Mouse (Mus musculus) heart, embryonic 15.5 days (tissue): ENCODE data around the gene Cldn7. TPM values are rescaled to one million over a fixed set of nuclear protein-coding genes. Genes with fewer than 3 reads are reported as not detected.

Experiments used
- ATAC-seq: fragments of 200-750 bp; cut with Nextera tagmentation; replicated peaks from 2 replicates; pipeline ENCODE4 v1.8.0; 2017; ENCODE audit warnings: low read depth, moderate TSS enrichment; ENCODE audit not compliant: insufficient number of reproducible peaks, insufficient read depth, low FRiP score
- H3K27ac ChIP-seq: fragments of 300-500 bp; sonication (generic); 2 replicates; pipeline ENCODE4 v1.5.1; 2015; ENCODE audit warnings: mild to moderate bottlenecking, inconsistent platforms
- H3K27me3 ChIP-seq: fragments of 300-500 bp; sonication (generic); 2 replicates; pipeline ENCODE4 v1.6.1; 2015; ENCODE audit warnings: inconsistent platforms
- H3K36me3 ChIP-seq: fragments of 300-500 bp; sonication (generic); 2 replicates; pipeline ENCODE4 v1.6.1; 2015; ENCODE audit warnings: mild to moderate bottlenecking, inconsistent platforms
- H3K4me1 ChIP-seq: fragments of 300-500 bp; sonication (generic); replicated peaks from 2 replicates; pipeline ENCODE4 v1.6.1; 2015; ENCODE audit warnings: inconsistent platforms
- H3K4me2 ChIP-seq: fragments of 300-500 bp; sonication (generic); 2 replicates; pipeline ENCODE4 v1.6.1; 2015; ENCODE audit warnings: inconsistent platforms, mild to moderate bottlenecking, moderate library complexity
- H3K4me3 ChIP-seq: fragments of 300-500 bp; sonication (generic); 2 replicates; pipeline ENCODE4 v1.5.1; 2015; ENCODE audit warnings: mild to moderate bottlenecking, inconsistent platforms
- H3K9ac ChIP-seq: fragments of 300-500 bp; sonication (generic); 2 replicates; pipeline ENCODE4 v1.6.1; 2015; ENCODE audit warnings: mild to moderate bottlenecking, inconsistent platforms
- H3K9me3 ChIP-seq: fragments of 300-500 bp; sonication (generic); replicated peaks from 2 replicates; pipeline ENCODE4 v1.6.1; 2016; ENCODE audit warnings: inconsistent platforms
- WGBS: fragments of 180-500 bp; shearing (Covaris S2); methylation state at CpG from one replicate; pipeline ENCODE4 v1.1.7; 2015; ENCODE audit warnings: mixed read lengths; 5-methylcytosine and 5-hydroxymethylcytosine counted together
- microRNA counts: library from miRNA; unstranded; fragments of <30 nt; microRNA quantifications from one replicate; lab custom pipeline; 2016
- microRNA-seq: library from miRNA; unstranded; fragments of <30 nt; microRNA quantifications from one replicate; pipeline ENCODE4, GENCODE M21; 2016
- polyA plus RNA-seq: library from polyadenylated mRNA; unstranded; fragments of >200 nt; fragmentation: Nextera tagmentation; extraction: Ambion mirVana; gene quantifications from 2 replicates; pipeline ENCODE4 v1.2.1, GENCODE M21; 2015

Cldn7 gene
- polyA plus RNA-seq, 1 experiment from 2014 or later = 3.8 TPM

- H3K4me1 ChIP-seq = peaks cover 59% of the 10 kb centered on the region
- no peaks in the 10 kb centered on the region for H3K27me3 ChIP-seq
- H3K9ac ChIP-seq = peak overlapping the region; percentile 19; the same call in 1 of the 2 replicates
- no peaks in the 10 kb centered on the region for H3K9me3 ChIP-seq
- no peak overlapping the region for H3K4me3 ChIP-seq
- H3K27ac ChIP-seq = no peak overlapping the region
- peak overlapping the region; percentile 95; the same call in 1 of the 2 replicates for H3K4me2 ChIP-seq
- H3K36me3 ChIP-seq = peaks cover 18% of the 10 kb centered on the region
- 47% methylated on average over 7 of the region's 7 CpGs for WGBS
- ATAC-seq = no peak
These were observed 52.7 kb downstream of the Cldn7 start for GRCm38 (mm10) chr11:70017199-70017767.

MicroRNA genes within 50 kb of the gene (microRNA counts, 519-probe panel; counts per million panel counts)
- microRNA mmu-miR-324-3p (lab: Ali Mortazavi, UCI) (not detected), microRNA mmu-miR-324-5p (lab: Ali Mortazavi, UCI) (2,873 counts per million, percentile 70 among the panel's probes with 10 or more counts)

Small RNA genes lying within 50 kb of the gene (microRNA-seq; reads per million reads assigned to microRNA genes)
- gene Gm44349 (not detected), gene Mir324 (2,248 reads per million, percentile 84 among the genes with 10 or more reads in this experiment)

Other genes with a start within 250 kb of the Cldn7 start
- 10.9 and 18.3 TPM in 2 replicates for gene Polr2a, start 206.1 kb upstream of the Cldn7 start, polyA plus RNA-seq
- 0.16 and 0.48 TPM in 2 replicates for gene Slc35g3, start 202.8 kb upstream of the Cldn7 start, polyA plus RNA-seq
- gene Zbtb4, start 198.9 kb upstream of the Cldn7 start, polyA plus RNA-seq = 3.1 and 3.8 TPM in 2 replicates
- gene Chrnb1, start 168.8 kb upstream of the Cldn7 start, polyA plus RNA-seq = 5.4 and 7.5 TPM in 2 replicates
- gene Fgf11, start 162.9 kb upstream of the Cldn7 start, polyA plus RNA-seq = 1.8 and 2.9 TPM in 2 replicates
- 1.1 and 2.6 TPM in 2 replicates for gene Tmem102, start 159.2 kb upstream of the Cldn7 start, polyA plus RNA-seq
- not detected in 2 replicates for gene Gm39566, start 149.5 kb upstream of the Cldn7 start, polyA plus RNA-seq
- not detected in 2 replicates for gene Spem2, start 146.3 kb upstream of the Cldn7 start, polyA plus RNA-seq
- gene Spem1, start 142.6 kb upstream of the Cldn7 start, polyA plus RNA-seq = not detected in 2 replicates
- gene Nlgn2, start 127.0 kb upstream of the Cldn7 start, polyA plus RNA-seq = 1.6 and 2.2 TPM in 2 replicates
- 291 and 359 TPM in 2 replicates for gene Tmem256, start 126.3 kb upstream of the Cldn7 start, polyA plus RNA-seq
- gene Plscr3, start 118.4 kb upstream of the Cldn7 start, polyA plus RNA-seq = 68.5 and 81.4 TPM in 2 replicates
- gene Tnk1, start 106.0 kb upstream of the Cldn7 start, polyA plus RNA-seq = 0.31 and 0.80 TPM in 2 replicates
- gene Tmem95, start 86.8 kb upstream of the Cldn7 start, polyA plus RNA-seq = not detected in 2 replicates
- 3.3 and 5.7 TPM in 2 replicates for gene Kctd11, start 83.4 kb upstream of the Cldn7 start, polyA plus RNA-seq
- 4.5 and 14.8 TPM in 2 replicates for gene Acap1, start 69.2 kb upstream of the Cldn7 start, polyA plus RNA-seq
- gene 2810408A11Rik, start 63.8 kb upstream of the Cldn7 start, polyA plus RNA-seq = 3.7 and 5.8 TPM in 2 replicates
- gene Neurl4, start 63.7 kb upstream of the Cldn7 start, polyA plus RNA-seq = 5.2 and 7.0 TPM in 2 replicates
- gene Gps2, start 50.9 kb upstream of the Cldn7 start, polyA plus RNA-seq = 44.8 and 54.9 TPM in 2 replicates
- gene Eif5a, start 42.8 kb upstream of the Cldn7 start, polyA plus RNA-seq = 975 and 1,130 TPM in 2 replicates
- 5.5 and 5.7 TPM in 2 replicates for gene Ybx2, start 29.0 kb upstream of the Cldn7 start, polyA plus RNA-seq
- 42.0 and 42.6 TPM in 2 replicates for gene Slc2a4, start 16.6 kb upstream of the Cldn7 start, polyA plus RNA-seq
- 19.9 and 21.6 TPM in 2 replicates for gene Ctdnep1, start 16.4 kb downstream of the Cldn7 start, polyA plus RNA-seq
- 97.8 and 99.6 TPM in 2 replicates for gene Elp5, start 17.7 kb downstream of the Cldn7 start, polyA plus RNA-seq
- 402 and 455 TPM in 2 replicates for gene Gabarap, start 26.4 kb downstream of the Cldn7 start, polyA plus RNA-seq
- gene Phf23, start 31.0 kb downstream of the Cldn7 start, polyA plus RNA-seq = 38.4 and 42.4 TPM in 2 replicates
- gene Dvl2, start 35.8 kb downstream of the Cldn7 start, polyA plus RNA-seq = 17.4 and 24.8 TPM in 2 replicates
- 200 and 235 TPM in 2 replicates for gene Acadvl, start 50.6 kb downstream of the Cldn7 start, polyA plus RNA-seq
- gene Dlg4, start 52.2 kb downstream of the Cldn7 start, polyA plus RNA-seq = 4.8 and 5.1 TPM in 2 replicates
- gene Asgr1, start 89.3 kb downstream of the Cldn7 start, polyA plus RNA-seq = 0.29 TPM in 1 of 2 replicates, not detected in the other
- gene Asgr2, start 127.9 kb downstream of the Cldn7 start, polyA plus RNA-seq = 0.22 TPM in 1 of 2 replicates, not detected in the other
- gene Mgl2, start 165.6 kb downstream of the Cldn7 start, polyA plus RNA-seq = 0.40 and 0.82 TPM in 2 replicates
- 0.40 and 0.67 TPM in 2 replicates for gene Clec10a, start 191.4 kb downstream of the Cldn7 start, polyA plus RNA-seq
- gene Slc16a11, start 248.0 kb downstream of the Cldn7 start, polyA plus RNA-seq = 0.54 and 0.65 TPM in 2 replicates